ENCODE assay signal across 13 mouse cellular contexts in the genomic region with DNA sequence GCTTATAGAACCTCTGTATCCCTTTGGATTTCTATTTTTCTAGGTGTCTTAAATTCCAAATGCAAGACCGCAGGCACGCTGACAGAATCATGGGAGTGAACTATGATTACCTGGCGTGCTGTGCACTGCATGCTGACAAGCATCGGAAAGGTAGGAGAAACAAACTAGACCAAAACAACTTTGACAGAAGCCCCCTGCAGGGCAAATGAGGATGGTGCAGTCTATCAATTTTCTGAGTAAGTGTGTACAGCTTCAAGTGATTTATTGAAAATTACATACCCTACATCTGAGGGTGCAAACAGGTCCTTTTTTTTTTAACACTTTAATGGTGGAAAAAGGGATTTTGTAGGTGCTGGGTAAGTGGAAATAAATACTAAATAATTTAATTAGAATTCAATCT.
DNase-seq lines count a peak whose midpoint lies in the region; ATAC-seq and TF ChIP-seq lines count a peak whose summit lies in the region.
"Had no signal": no experiment of that assay in that cellular context is flagged by ENCODE, and none has a peak within 500 bp of the region (broad histone marks: within the 10 kb centered on the region; RNA-seq: fewer than 3 reads in every experiment).

No protein-coding gene starts in this region.

- DNase-seq in liver (peak; percentile 3), ZHBTc4 (ENCODE audit: low read depth, low spot score) (peak; percentile 41)
- DNase-seq in liver, embryonic 11.5 days (ENCODE audit: low spot score) = no peak
- DNase-seq in splenic B cell, adult 2 months (ENCODE audit: low read depth, low spot score) = peak; percentile 6
- DNase-seq in heart, embryonic 10.5 days (ENCODE audit: low spot score) = no peak
- no peak for DNase-seq in urinary bladder, adult 18-20 months (ENCODE audit: low spot score in 2 of 2)
- DNase-seq: cerebellum, postnatal 14 days; heart, adult 18-20 months; right cerebral cortex, postnatal 14 days had no signal

- no peaks in the 10 kb centered on the region for H3K4me1 ChIP-seq in liver, embryonic 11.5 days (replicated peaks; ENCODE audit: control insufficient read depth, insufficient read depth, low read length)
- H3K4me1 ChIP-seq in ES-Bruce4 (ENCODE audit: control insufficient read depth, insufficient read depth, low read length) = no peaks in the 10 kb centered on the region
- no peaks in the 10 kb centered on the region for H3K4me1 ChIP-seq in heart, embryonic 10.5 days
- H3K4me1 ChIP-seq: forebrain, embryonic 12.5 days had no signal

- H3K4me2 ChIP-seq in liver, embryonic 11.5 days = no peak overlapping the region
- H3K4me2 ChIP-seq: forebrain, embryonic 12.5 days had no signal

- TF ChIP-seq POLR2A in ES-Bruce4 (IDR thresholded peaks at IDR 0.05; ENCODE audit: insufficient read depth, low read length) = no peak

- no peaks in the 10 kb centered on the region for H3K27me3 ChIP-seq in liver, embryonic 11.5 days (replicated peaks; ENCODE audit: control insufficient read depth, insufficient read depth, low read length)
- H3K27me3 ChIP-seq in ES-Bruce4 (ENCODE audit: control insufficient read depth, insufficient read depth, low read length, poor library complexity, severe bottlenecking) = no peaks in the 10 kb centered on the region
- H3K27me3 ChIP-seq in splenic B cell, adult 2 months (ENCODE audit: control insufficient read depth, insufficient read depth, low read length, poor library complexity, severe bottlenecking) = no peaks in the 10 kb centered on the region
- no peaks in the 10 kb centered on the region for H3K27me3 ChIP-seq in heart, embryonic 10.5 days (ENCODE audit: insufficient read depth, poor library complexity, severe bottlenecking)
- H3K27me3 ChIP-seq: forebrain, embryonic 12.5 days had no signal

- H3K27ac ChIP-seq in liver, embryonic 11.5 days (ENCODE audit: low read depth, low read length) = no peak overlapping the region
- H3K27ac ChIP-seq in ES-Bruce4 (ENCODE audit: insufficient read depth, low read length) = no peak overlapping the region
- no peak overlapping the region for H3K27ac ChIP-seq in heart, embryonic 10.5 days
- H3K27ac ChIP-seq: forebrain, embryonic 12.5 days had no signal

- no peaks in the 10 kb centered on the region for H3K36me3 ChIP-seq in liver, embryonic 11.5 days (ENCODE audit: control insufficient read depth, insufficient read depth, low read length)
- H3K36me3 ChIP-seq in ES-Bruce4 (ENCODE audit: control insufficient read depth, insufficient read depth, low read length, poor library complexity, severe bottlenecking) = no peaks in the 10 kb centered on the region
- no peaks in the 10 kb centered on the region for H3K36me3 ChIP-seq in splenic B cell, adult 2 months (ENCODE audit: control insufficient read depth, insufficient read depth, low read length, poor library complexity, severe bottlenecking)
- H3K36me3 ChIP-seq in heart, embryonic 10.5 days = no peaks in the 10 kb centered on the region
- H3K36me3 ChIP-seq: forebrain, embryonic 12.5 days had no signal

- no peaks in the 10 kb centered on the region for H3K9me3 ChIP-seq in liver, embryonic 11.5 days (ENCODE audit: control insufficient read depth, low read length)
- H3K9me3 ChIP-seq in ES-Bruce4 (replicated peaks; ENCODE audit: control insufficient read depth, insufficient read depth, low read length, poor library complexity, severe bottlenecking) = no peaks in the 10 kb centered on the region
- H3K9me3 ChIP-seq in heart, embryonic 10.5 days = no peaks in the 10 kb centered on the region
- H3K9me3 ChIP-seq: forebrain, embryonic 12.5 days had no signal

- no peak for TF ChIP-seq EP300 in ES-Bruce4 (IDR thresholded peaks at IDR 0.05; ENCODE audit: insufficient read depth, low read depth, low read length)

- TF ChIP-seq CTCF in ES-Bruce4 (IDR thresholded peaks at IDR 0.05; ENCODE audit: low read depth, low read length) = peak; percentile 1

- H3K9ac ChIP-seq in liver, embryonic 11.5 days (ENCODE audit: low read depth, low read length) = no peak overlapping the region
- H3K9ac ChIP-seq in ES-Bruce4 (ENCODE audit: low read depth, poor library complexity, severe bottlenecking) = no peak overlapping the region
- H3K9ac ChIP-seq: forebrain, embryonic 12.5 days had no signal

- no peak for ATAC-seq in liver, embryonic 11.5 days (replicated peaks; ENCODE audit: low FRiP score)
- ATAC-seq: hindbrain, embryonic 16.5 days had no signal

- no peak overlapping the region for H3K4me3 ChIP-seq in liver, embryonic 11.5 days (ENCODE audit: low read depth, low read length)
- H3K4me3 ChIP-seq in ES-Bruce4 (ENCODE audit: low read depth, low read length) = no peak overlapping the region
- no peak overlapping the region for H3K4me3 ChIP-seq in heart, embryonic 10.5 days
- H3K4me3 ChIP-seq: forebrain, embryonic 12.5 days; myocyte had no signal

- 77% methylated on average over 4 of the region's 4 CpGs for WGBS in liver, embryonic 11.5 days
- WGBS in heart, embryonic 10.5 days = 70% methylated on average over 4 of the region's 4 CpGs

Comparison
In these comparisons a context has a peak if more than half of its experiments do, and no peak if none do; other contexts are left out.
1. DNase-seq: peak in liver (single experiment), ZHBTc4 (single experiment) and splenic B cell, adult 2 months (single experiment); none in liver, embryonic 11.5 days (single experiment), heart, embryonic 10.5 days (single experiment) and urinary bladder, adult 18-20 months (0 of 2).